Mouse (Mus musculus): ENCODE results near the gene Npas3.
A peak's percentile ranks its signal among the peaks of the same experiment; 100 is the strongest.

The Npas3 gene

GRCm38 (mm10) chr12:53587691-53588504 is 339.4 kb downstream of the Npas3 start:
- peak; percentile 6 for DNase-seq (ENCODE audit: low spot score)

- no peak for DNase-seq (ENCODE audit: low spot score)
These were observed 341.0 kb downstream of the Npas3 start for GRCm38 (mm10) chr12:53589446-53589961.

- DNase-seq (ENCODE audit: low spot score), result no peak
These were observed 357.2 kb downstream of the Npas3 start for GRCm38 (mm10) chr12:53605661-53606060.

- no peak for DNase-seq (ENCODE audit: low spot score)
These were observed 363.6 kb downstream of the Npas3 start for GRCm38 (mm10) chr12:53612120-53612519.

GRCm38 (mm10) chr12:53621271-53621670 is 372.8 kb downstream of the Npas3 start:
- DNase-seq (ENCODE audit: low spot score), result no peak

GRCm38 (mm10) chr12:53623793-53624192 is 375.3 kb downstream of the Npas3 start:
- DNase-seq (ENCODE audit: low spot score), result no peak

- DNase-seq (ENCODE audit: low spot score), result no peak
These were observed 376.0 kb downstream of the Npas3 start for GRCm38 (mm10) chr12:53624379-53625021.

GRCm38 (mm10) chr12:53629483-53630120 is 381.1 kb downstream of the Npas3 start:
- DNase-seq (ENCODE audit: low spot score), result no peak

GRCm38 (mm10) chr12:53630607-53631006 is 382.1 kb downstream of the Npas3 start:
- DNase-seq (ENCODE audit: low spot score), result no peak

- no peak for DNase-seq (ENCODE audit: low spot score)
These were observed 383.0 kb downstream of the Npas3 start for GRCm38 (mm10) chr12:53631315-53632106.

GRCm38 (mm10) chr12:53638571-53638970 is 390.1 kb downstream of the Npas3 start:
- no peak for DNase-seq (ENCODE audit: low spot score)

- DNase-seq (ENCODE audit: low spot score), result no peak
These were observed 398.8 kb downstream of the Npas3 start for GRCm38 (mm10) chr12:53647282-53647681.

- DNase-seq (ENCODE audit: low spot score), result no peak
These were observed 407.8 kb downstream of the Npas3 start for GRCm38 (mm10) chr12:53656301-53656700.

- no peak for DNase-seq (ENCODE audit: low spot score)
These were observed 415.6 kb downstream of the Npas3 start for GRCm38 (mm10) chr12:53664084-53664483.

- DNase-seq (ENCODE audit: low spot score), result no peak
These were observed 423.4 kb downstream of the Npas3 start for GRCm38 (mm10) chr12:53671846-53672245.

- DNase-seq (ENCODE audit: low spot score), result no peak
These were observed 428.7 kb downstream of the Npas3 start for GRCm38 (mm10) chr12:53677091-53677630.

GRCm38 (mm10) chr12:53678166-53678565 is 429.7 kb downstream of the Npas3 start:
- DNase-seq (ENCODE audit: low spot score), result no peak

- DNase-seq (ENCODE audit: low spot score), result no peak
These were observed 430.7 kb downstream of the Npas3 start for GRCm38 (mm10) chr12:53679161-53679560.

- DNase-seq (ENCODE audit: low spot score), result peak; percentile 15
These were observed 432.0 kb downstream of the Npas3 start for GRCm38 (mm10) chr12:53680501-53680900.

GRCm38 (mm10) chr12:53682036-53682435 is 433.6 kb downstream of the Npas3 start:
- no peak for DNase-seq (ENCODE audit: low spot score)

- DNase-seq (ENCODE audit: low spot score), result no peak
These were observed 444.0 kb downstream of the Npas3 start for GRCm38 (mm10) chr12:53692471-53692870.

GRCm38 (mm10) chr12:53694346-53694745 is 445.9 kb downstream of the Npas3 start:
- no peak for DNase-seq (ENCODE audit: low spot score)
